Comparison of ENCODE assay signal across 9 mouse cellular contexts in genomic region chr10:84903307-84903706, GRCm38 (mm10). TPM values are rescaled to one million over a fixed set of nuclear protein-coding genes. Genes with fewer than 3 reads are reported as not detected.
DNase-seq lines count a peak whose midpoint lies in the region; ATAC-seq lines count a peak whose summit lies in the region.
"Had no signal": no experiment of that assay in that cellular context is flagged by ENCODE, and none has a peak within 500 bp of the region (broad histone marks: within the 10 kb centered on the region; RNA-seq: fewer than 3 reads in every experiment).

No protein-coding gene starts in this region.

- peak overlapping the region; percentile 50; the same call in 1 of the 2 replicates for H3K4me2 ChIP-seq in heart, embryonic 11.5 days
- H3K4me2 ChIP-seq in neural tube, embryonic 15.5 days, result peak overlapping the region; percentile 7; the same call in 1 of the 2 replicates

- no peak overlapping the region for H3K27ac ChIP-seq in heart, embryonic 11.5 days (ENCODE audit: low read depth, low read length)
- H3K27ac ChIP-seq in neural tube, embryonic 15.5 days (replicated peaks), result 0 out of 2 replicates have a peak overlapping the region, but pooled peaks have one; percentile 38
- H3K27ac ChIP-seq: liver, embryonic 13.5 days had no signal

- H3K4me1 ChIP-seq in heart, embryonic 11.5 days (ENCODE audit: control insufficient read depth, insufficient read depth, low read length), result peaks cover 18% of the 10 kb centered on the region
- peaks cover 25% of the 10 kb centered on the region for H3K4me1 ChIP-seq in neural tube, embryonic 15.5 days

- WGBS in heart, embryonic 11.5 days (ENCODE audit: insufficient replicate concordance), result 56% methylated on average over 7 of the region's 7 CpGs
- WGBS in neural tube, embryonic 15.5 days, result 32% methylated on average over 6 of the region's 7 CpGs

- no peaks in the 10 kb centered on the region for H3K36me3 ChIP-seq in heart, embryonic 11.5 days (ENCODE audit: control insufficient read depth, insufficient read depth, low read length)
- H3K36me3 ChIP-seq in neural tube, embryonic 15.5 days, result no peaks in the 10 kb centered on the region
- H3K36me3 ChIP-seq: liver, embryonic 13.5 days had no signal

- H3K9ac ChIP-seq in heart, embryonic 11.5 days (ENCODE audit: low read depth, low read length), result no peak overlapping the region
- H3K9ac ChIP-seq in neural tube, embryonic 15.5 days (replicated peaks), result no peak overlapping the region
- H3K9ac ChIP-seq: liver, embryonic 13.5 days had no signal

- H3K4me3 ChIP-seq in heart, embryonic 11.5 days (ENCODE audit: low read depth, low read length), result no peak overlapping the region
- no peak overlapping the region for H3K4me3 ChIP-seq in neural tube, embryonic 15.5 days (replicated peaks)
- H3K4me3 ChIP-seq: liver, embryonic 13.5 days had no signal

- no peak for DNase-seq in heart, postnatal 4 days
- peak; percentile 33 for DNase-seq in R1 (ENCODE audit: low read depth, low spot score)
- peak; percentile 28 to 35 for DNase-seq in layer of hippocampus, postnatal 10 days (ENCODE audit: low spot score in 2 of 2)
- DNase-seq in urinary bladder, adult 18-20 months (ENCODE audit: low spot score in 2 of 2), result no peak
- DNase-seq in embryo, embryonic 9.5 days (ENCODE audit: extremely low spot score), result no peak
- DNase-seq: liver, embryonic 13.5 days had no signal

- H3K9me3 ChIP-seq in heart, embryonic 11.5 days (replicated peaks; ENCODE audit: control insufficient read depth, low read length), result no peaks in the 10 kb centered on the region
- H3K9me3 ChIP-seq in neural tube, embryonic 15.5 days (replicated peaks), result no peaks in the 10 kb centered on the region
- H3K9me3 ChIP-seq: liver, embryonic 13.5 days had no signal

- 0 out of 2 replicates have a peak, but pooled peaks have one; percentile 12 for ATAC-seq in heart, embryonic 11.5 days (replicated peaks; ENCODE audit: insufficient number of reproducible peaks, low FRiP score, low TSS enrichment)
- ATAC-seq in erythroid progenitor cell, adult 5-6 weeks (replicated peaks; ENCODE audit: low FRiP score, poor library complexity, severe bottlenecking), result 0 out of 2 replicates have a peak, but pooled peaks have one; percentile 11
- no peak for ATAC-seq in neural tube, embryonic 15.5 days (ENCODE audit: low FRiP score)

- no peaks in the 10 kb centered on the region for H3K27me3 ChIP-seq in heart, embryonic 11.5 days (ENCODE audit: control insufficient read depth, insufficient read depth, low read length)
- H3K27me3 ChIP-seq in neural tube, embryonic 15.5 days (replicated peaks), result no peaks in the 10 kb centered on the region
- H3K27me3 ChIP-seq: liver, embryonic 13.5 days had no signal

RNA-seq across cellular contexts. Expression of gene Ric8b, which starts 14.1 kb away (rescaled TPM):
- polyA plus RNA-seq in heart, embryonic 11.5 days (2014; fragmentation: Nextera tagmentation; extraction: Ambion mirVana), result 17.1 and 18.9 TPM in 2 replicates
- total RNA-seq in heart, postnatal 4 days (2021), result 10 to 100 TPM; 19.9 to 21.2 TPM
- total RNA-seq in erythroid progenitor cell, adult 5-6 weeks (2015; ENCODE audit: low replicate concordance), result 5.0 and 8.4 TPM in 2 replicates
- total RNA-seq in erythroid progenitor cell, adult 5-6 weeks (2017; ENCODE audit: low replicate concordance), result 6.5 and 6.8 TPM in 2 replicates
- total RNA-seq in layer of hippocampus, postnatal 10 days (2021), result 10 to 100 TPM; 30.4 to 37.0 TPM
- 42.9 and 44.0 TPM in 2 replicates for polyA plus RNA-seq in neural tube, embryonic 15.5 days (2015; fragmentation: Nextera tagmentation; extraction: Ambion mirVana)

Comparison
In these comparisons a context has a peak if more than half of its experiments do, and no peak if none do; other contexts are left out.
1. DNase-seq: peak in R1 (single experiment) and layer of hippocampus, postnatal 10 days (2 of 2); none in heart, postnatal 4 days (single experiment), urinary bladder, adult 18-20 months (0 of 2) and embryo, embryonic 9.5 days (single experiment).